Mouse (Mus musculus) kidney, postnatal 0 days (tissue): ENCODE results near the gene Tex19.2. TPM values are rescaled to one million over a fixed set of nuclear protein-coding genes. Genes with fewer than 3 reads are reported as not detected.
A peak's percentile ranks its signal among the peaks of the same experiment; 100 is the strongest.

Experiments used
- ATAC-seq: fragments of 200-750 bp; cut with Nextera tagmentation; replicated peaks from 2 replicates; pipeline ENCODE4 v1.8.0; 2017; ENCODE audit warnings: low read depth, moderate number of reproducible peaks, moderate TSS enrichment, moderate library complexity; ENCODE audit not compliant: low FRiP score
- DNase-seq: peaks from one replicate; pipeline ENCODE4 v3.0.0-alpha.2; 2016; ENCODE audit warnings: low spot score
- H3K27ac ChIP-seq: fragments of 300-500 bp; sonication (generic); 2 replicates; pipeline ENCODE4 v1.5.1; 2014; ENCODE audit warnings: mild to moderate bottlenecking
- H3K27me3 ChIP-seq: fragments of 300-500 bp; sonication (generic); 2 replicates; pipeline ENCODE4 v1.6.1; 2014; ENCODE audit warnings: low read length, mixed read lengths; ENCODE audit not compliant: insufficient read depth
- H3K36me3 ChIP-seq: fragments of 300-500 bp; sonication (generic); 2 replicates; pipeline ENCODE4 v1.6.1; 2014; ENCODE audit warnings: low read length, mixed read lengths; ENCODE audit not compliant: insufficient read depth
- H3K4me1 ChIP-seq: fragments of 300-500 bp; sonication (generic); replicated peaks from 2 replicates; pipeline ENCODE4 v1.6.1; 2014; ENCODE audit warnings: antibody characterized with exemption, low read length, mixed read lengths; ENCODE audit not compliant: insufficient read depth
- H3K4me2 ChIP-seq: fragments of 300-500 bp; sonication (generic); 2 replicates; pipeline ENCODE4 v1.6.1; 2014; ENCODE audit warnings: mild to moderate bottlenecking, low read length, moderate library complexity, mixed read lengths
- H3K4me3 ChIP-seq: fragments of 300-500 bp; sonication (generic); replicated peaks from 2 replicates; pipeline ENCODE4 v1.5.1; 2014; ENCODE audit warnings: low read depth, low read length
- H3K9ac ChIP-seq: fragments of 300-500 bp; sonication (generic); 2 replicates; pipeline ENCODE4 v1.6.1; 2014; ENCODE audit warnings: low read depth, low read length
- H3K9me3 ChIP-seq: fragments of 300-500 bp; sonication (generic); replicated peaks from 2 replicates; pipeline ENCODE4 v1.6.1; 2016; ENCODE audit warnings: low read length, inconsistent platforms, mixed read lengths
- CTCF ChIP-seq: IDR thresholded peaks from 2 replicates; pipeline ENCODE4 v1.5.1; 2016; ENCODE audit warnings: antibody characterized with exemption, low read depth, mild to moderate bottlenecking, moderate library complexity
- WGBS: fragments of 180-500 bp; shearing (Covaris S2); extraction: QIAGEN DNeasy Blood & Tissue Kit; methylation state at CpG from one replicate; pipeline ENCODE4 v1.1.7; 2014; 5-methylcytosine and 5-hydroxymethylcytosine counted together
- polyA plus RNA-seq: library from polyadenylated mRNA; unstranded; fragments of >200 nt; fragmentation: Nextera tagmentation; extraction: Ambion mirVana; gene quantifications from 2 replicates; pipeline ENCODE4 v1.2.1, GENCODE M21; 2015

Tex19.2 gene
- polyA plus RNA-seq, 1 experiment from 2014 or later: 0.05 TPM

GRCm38 (mm10) chr11:121148193-121148592 is 29.7 kb upstream of the Tex19.2 start:
- H3K4me1 ChIP-seq: no peaks in the 10 kb centered on the region
- ATAC-seq (no peak), DNase-seq (no peak)
- peak; percentile 39; the same call in 1 of the 2 replicates for TF ChIP-seq CTCF
- no peak overlapping the region for H3K27ac ChIP-seq
- H3K9me3 ChIP-seq: no peaks in the 10 kb centered on the region
- no peak overlapping the region for H3K9ac ChIP-seq
- WGBS: 79% methylated on average over 3 of the region's 3 CpGs
- H3K4me3 ChIP-seq: no peak overlapping the region
- no peak overlapping the region for H3K4me2 ChIP-seq
- no peaks in the 10 kb centered on the region for H3K36me3 ChIP-seq
- no peaks in the 10 kb centered on the region for H3K27me3 ChIP-seq

- H3K4me3 ChIP-seq: no peak within 1 kb of the TSS
- 90% methylated on average over 22 of the region's 22 CpGs for WGBS
- H3K4me2 ChIP-seq: no peak within 1 kb of the TSS
- H3K9ac ChIP-seq: no peak within 1 kb of the TSS
- no peaks in the 10 kb centered on the region for H3K4me1 ChIP-seq
- H3K27ac ChIP-seq: no peak within 1 kb of the TSS
- DNase-seq (no peak), ATAC-seq (no peak)
- no peaks in the 10 kb centered on the region for H3K9me3 ChIP-seq
- H3K36me3 ChIP-seq: no peaks in the 10 kb centered on the region
- H3K27me3 ChIP-seq: no peaks in the 10 kb centered on the region
- no peak for TF ChIP-seq CTCF
Measured at GRCm38 (mm10) chr11:121145865-121146264, 27.4 kb upstream of the Tex19.2 start, which contains the start of gene Tex19.1. Gene Tex19.1 (plus strand): TSS chr11:121146143.

GRCm38 (mm10) chr11:121143325-121144015 is 25.0 kb upstream of the Tex19.2 start:
- WGBS: 77% methylated on average over 9 of the region's 9 CpGs
- no peak for TF ChIP-seq CTCF
- H3K4me1 ChIP-seq: no peaks in the 10 kb centered on the region
- H3K27ac ChIP-seq: no peak overlapping the region
- H3K9me3 ChIP-seq: no peaks in the 10 kb centered on the region
- H3K27me3 ChIP-seq: no peaks in the 10 kb centered on the region
- no peak overlapping the region for H3K4me2 ChIP-seq
- DNase-seq (no peak), ATAC-seq (no peak)
- H3K9ac ChIP-seq: no peak overlapping the region
- no peak overlapping the region for H3K4me3 ChIP-seq
- H3K36me3 ChIP-seq: no peaks in the 10 kb centered on the region

- H3K9ac ChIP-seq: no peak overlapping the region
- TF ChIP-seq CTCF: peak; percentile 51; the same call in 1 of the 2 replicates
- DNase-seq (peak; percentile 48), ATAC-seq (no peak)
- H3K27me3 ChIP-seq: no peaks in the 10 kb centered on the region
- no peaks in the 10 kb centered on the region for H3K36me3 ChIP-seq
- no peaks in the 10 kb centered on the region for H3K9me3 ChIP-seq
- no peak overlapping the region for H3K27ac ChIP-seq
- H3K4me3 ChIP-seq: no peak overlapping the region
- WGBS: 49% methylated on average over 6 of the region's 6 CpGs
- no peak overlapping the region for H3K4me2 ChIP-seq
- no peaks in the 10 kb centered on the region for H3K4me1 ChIP-seq
Measured at GRCm38 (mm10) chr11:121138732-121139131, 20.3 kb upstream of the Tex19.2 start.

- Histone ChIP-seq H3K27me3 (no peaks in the 10 kb centered on the region), H3K4me3 (no peak overlapping the region), H3K27ac (no peak overlapping the region), H3K36me3 (no peaks in the 10 kb centered on the region), H3K4me1 (no peaks in the 10 kb centered on the region), H3K9ac (no peak overlapping the region), H3K9me3 (no peaks in the 10 kb centered on the region), H3K4me2 (no peak overlapping the region)
- WGBS: 77% methylated on average over 5 of the region's 5 CpGs
- TF ChIP-seq CTCF: no peak
- ATAC-seq (no peak), DNase-seq (no peak)
Measured at GRCm38 (mm10) chr11:121137682-121138081, 19.2 kb upstream of the Tex19.2 start.

- DNase-seq: peak; percentile 42
- H3K4me3 ChIP-seq: no peak overlapping the region
- 19% methylated on average over 1 of the region's 1 CpGs for WGBS
- no peak overlapping the region for H3K9ac ChIP-seq
- H3K27ac ChIP-seq: no peak overlapping the region
- H3K27me3 ChIP-seq: no peaks in the 10 kb centered on the region
- TF ChIP-seq CTCF: no peak
- no peaks in the 10 kb centered on the region for H3K9me3 ChIP-seq
- no peak overlapping the region for H3K4me2 ChIP-seq
- H3K4me1 ChIP-seq: no peaks in the 10 kb centered on the region
- ATAC-seq: no peak
- no peaks in the 10 kb centered on the region for H3K36me3 ChIP-seq
Measured at GRCm38 (mm10) chr11:121134600-121134999, 16.1 kb upstream of the Tex19.2 start.
